Mouse (Mus musculus): Measurements from ENCODE around the gene Slc25a53. TPM values are rescaled to one million over a fixed set of nuclear protein-coding genes. Genes with fewer than 3 reads are reported as not detected.
"Not testable (repeated sequence)": the region's sequence is repeated elsewhere in the genome, so short reads cannot be mapped to it uniquely, and the experiment has no call there.

The Slc25a53 gene
- polyA plus RNA-seq, 1 experiment from 2014 or later: 14.6 TPM

- H3K4me2 ChIP-seq: peak overlapping the region; percentile 52
- peak; percentile 100 for ATAC-seq (ENCODE audit: low FRiP score, low read depth)
- H3K9me3 ChIP-seq; H3K36me3 ChIP-seq; H3K27ac ChIP-seq (replicated peaks); H3K27me3 ChIP-seq; H3K4me1 ChIP-seq (replicated peaks): not testable (repeated sequence)
- 31% methylated on average over 13 of the region's 13 CpGs for WGBS
- H3K9ac ChIP-seq: peak overlapping the region; percentile 45
- peak overlapping the region; percentile 46 for H3K4me3 ChIP-seq
These were observed 80.4 kb downstream of the Slc25a53 start for GRCm38 (mm10) chrX:136957583-136958279.

- Histone ChIP-seq H3K4me3 (no peak overlapping the region), H3K27ac (replicated peaks) (no peak overlapping the region), H3K27me3 (no peaks in the 10 kb centered on the region), H3K9me3 (no peaks in the 10 kb centered on the region), H3K4me1 (replicated peaks) (no peaks in the 10 kb centered on the region), H3K36me3 (no peaks in the 10 kb centered on the region), H3K4me2 (no peak overlapping the region), H3K9ac (no peak overlapping the region)
- ATAC-seq (ENCODE audit: low FRiP score, low read depth): no peak
- WGBS: 58% methylated on average over 3 of the region's 3 CpGs
These were observed 100.1 kb downstream of the Slc25a53 start for GRCm38 (mm10) chrX:136937985-136938384.

Other genes with a start within 250 kb of the Slc25a53 start
- gene Plp1, start 215.6 kb downstream of the Slc25a53 start, polyA plus RNA-seq (2015; fragmentation: Nextera tagmentation; extraction: Ambion mirVana): 15.0 and 16.4 TPM in 2 replicates
- gene Rab9b, start 169.5 kb downstream of the Slc25a53 start, polyA plus RNA-seq (2015; fragmentation: Nextera tagmentation; extraction: Ambion mirVana): 21.3 and 24.2 TPM in 2 replicates
- not detected in 2 replicates for gene H2bfm, start 111.0 kb downstream of the Slc25a53 start, polyA plus RNA-seq (2015; fragmentation: Nextera tagmentation; extraction: Ambion mirVana)
- 78.8 and 84.8 TPM in 2 replicates for gene Tmsb15b2, start 62.8 kb downstream of the Slc25a53 start, polyA plus RNA-seq (2015; fragmentation: Nextera tagmentation; extraction: Ambion mirVana)
- gene Tmsb15l, start 61.4 kb downstream of the Slc25a53 start, polyA plus RNA-seq (2015; fragmentation: Nextera tagmentation; extraction: Ambion mirVana): 7.5 and 8.4 TPM in 2 replicates
- 29.2 and 36.6 TPM in 2 replicates for gene Tmsb15b1, start 61.4 kb downstream of the Slc25a53 start, polyA plus RNA-seq (2015; fragmentation: Nextera tagmentation; extraction: Ambion mirVana)
- 409 and 412 TPM in 2 replicates for gene Zcchc18, start 45.1 kb downstream of the Slc25a53 start, polyA plus RNA-seq (2015; fragmentation: Nextera tagmentation; extraction: Ambion mirVana)
- 7.2 and 7.3 TPM in 2 replicates for gene Fam199x, start 11.3 kb upstream of the Slc25a53 start, polyA plus RNA-seq (2015; fragmentation: Nextera tagmentation; extraction: Ambion mirVana)
- gene Esx1, start 83.8 kb upstream of the Slc25a53 start, polyA plus RNA-seq (2015; fragmentation: Nextera tagmentation; extraction: Ambion mirVana): not detected in 2 replicates